In genomic region chr2:166482720-166483616, GRCm38 (mm10) we compare ENCODE assay signal across 9 mouse cellular contexts.
DNase-seq lines count a peak whose midpoint lies in the region; ATAC-seq and TF ChIP-seq lines count a peak whose summit lies in the region.
"Had no signal": no experiment of that assay in that cellular context is flagged by ENCODE, and none has a peak within 500 bp of the region (broad histone marks: within the 10 kb centered on the region; RNA-seq: fewer than 3 reads in every experiment).

No protein-coding gene starts in this region.

- intact Hi-C loops in gastrocnemius, adult 2 months (cut with DNase I), result no loop called here
- intact Hi-C loops in heart, postnatal 10 days (cut with DNase I), result no loop called here

- no peak for TF ChIP-seq POLR2A in cortical plate, adult 2 months (IDR thresholded peaks at IDR 0.05; ENCODE audit: extremely low read depth, insufficient read depth, low read length)

- WGBS in midbrain, embryonic 15.5 days, result 43% methylated on average over 14 of the region's 14 CpGs

- no peak overlapping the region for H3K9ac ChIP-seq in midbrain, embryonic 15.5 days

- no peak overlapping the region for H3K4me2 ChIP-seq in midbrain, embryonic 15.5 days

- H3K4me3 ChIP-seq in gastrocnemius, adult 2 months, result no peak overlapping the region
- no peak overlapping the region for H3K4me3 ChIP-seq in cortical plate, adult 2 months (ENCODE audit: insufficient read depth, low read length)
- H3K4me3 ChIP-seq in midbrain, embryonic 15.5 days, result no peak overlapping the region
- H3K4me3 ChIP-seq: erythroblast, embryonic 14.5 days had no signal

- peaks cover 4% of the 10 kb centered on the region; the same call in 1 of the 2 replicates for H3K4me1 ChIP-seq in cortical plate, adult 2 months (ENCODE audit: control insufficient read depth, insufficient read depth, low read length)
- H3K4me1 ChIP-seq in midbrain, embryonic 15.5 days, result peaks cover 27% of the 10 kb centered on the region

- no peak for TF ChIP-seq CTCF in gastrocnemius, adult 2 months (IDR thresholded peaks at IDR 0.05)
- TF ChIP-seq CTCF in cortical plate, adult 2 months (IDR thresholded peaks at IDR 0.05; ENCODE audit: extremely low read depth, insufficient read depth, low read length), result no peak

- peak; percentile 48 for ATAC-seq in midbrain, embryonic 15.5 days (replicated peaks)

- H3K27ac ChIP-seq in gastrocnemius, adult 2 months, result peak overlapping the region; percentile 59
- H3K27ac ChIP-seq in cortical plate, adult 2 months (ENCODE audit: insufficient read depth, low read length), result peak overlapping the region; percentile 5
- H3K27ac ChIP-seq in midbrain, embryonic 15.5 days, result peak overlapping the region; percentile 65

- H3K9me3 ChIP-seq in midbrain, embryonic 15.5 days, result no peaks in the 10 kb centered on the region

- H3K36me3 ChIP-seq in midbrain, embryonic 15.5 days (replicated peaks), result no peaks in the 10 kb centered on the region

- no peaks in the 10 kb centered on the region for H3K27me3 ChIP-seq in midbrain, embryonic 15.5 days (replicated peaks)

- peak; percentile 44 for DNase-seq in gastrocnemius, adult 2 months
- DNase-seq in gastrocnemius, postnatal 25 days, result no peak
- DNase-seq in heart, postnatal 10 days, result peak; percentile 65 to 70
- no peak for DNase-seq in testis, postnatal 14 days (ENCODE audit: low spot score)
- DNase-seq in adrenal gland, adult 2 months, result no peak
- no peak for DNase-seq in lung, adult 18-20 months

Comparison
In these comparisons a context has a peak if more than half of its experiments do, and no peak if none do; other contexts are left out.
1. DNase-seq: peak in gastrocnemius, adult 2 months (single experiment) and heart, postnatal 10 days (2 of 2); none in gastrocnemius, postnatal 25 days (single experiment), testis, postnatal 14 days (single experiment), adrenal gland, adult 2 months (single experiment) and lung, adult 18-20 months (0 of 2).
2. H3K27ac ChIP-seq: peak in every context shown above with its lines; median percentile 65 in midbrain, embryonic 15.5 days; 59 in gastrocnemius, adult 2 months; 5 in cortical plate, adult 2 months.